Mouse (Mus musculus): Measurements from ENCODE around the gene Trpc4ap.
A peak's percentile ranks its signal among the peaks of the same experiment; 100 is the strongest.
"Not testable (repeated sequence)": the region's sequence is repeated elsewhere in the genome, so short reads cannot be mapped to it uniquely, and the experiment has no call there.

Trpc4ap gene

GRCm38 (mm10) chr2:155691723-155692493 is at the start of gene Trpc4ap:
Gene Trpc4ap (minus strand): TSS chr2:155692384.
- peak; percentile 94 for DNase-seq (ENCODE audit: low read depth, low spot score)

DNA sequence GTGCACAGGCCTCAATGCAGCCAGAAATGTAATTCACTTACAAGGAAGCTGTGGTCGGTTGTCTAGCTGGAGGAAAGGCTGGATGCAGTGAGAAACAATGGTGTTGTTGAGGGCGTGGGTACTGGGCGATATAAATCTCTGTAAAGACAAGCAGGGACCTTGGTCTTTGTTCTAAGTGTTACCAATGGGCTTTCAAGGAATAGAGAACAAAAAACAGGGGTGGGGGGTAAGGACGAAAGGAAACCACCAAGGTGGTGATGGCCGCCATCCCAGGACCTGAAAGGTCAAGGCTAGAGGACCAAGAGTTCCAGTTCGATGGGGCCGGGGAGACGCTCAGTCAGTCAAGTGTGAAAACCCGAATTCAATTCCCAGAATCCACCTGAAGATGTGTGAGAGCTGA is 45.6 kb upstream of the Trpc4ap start:
- no peak for DNase-seq (ENCODE audit: low read depth, low spot score)

- DNase-seq (ENCODE audit: low read depth, low spot score): no peak
Measured at GRCm38 (mm10) chr2:155736936-155737335, 44.8 kb upstream of the Trpc4ap start.

- not testable (repeated sequence) for DNase-seq (ENCODE audit: low read depth, low spot score)
Measured at GRCm38 (mm10) chr2:155735766-155736165, 43.6 kb upstream of the Trpc4ap start, which contains the start of gene Gm17581. Gene Gm17581 (minus strand): TSS chr2:155735866.

DNA sequence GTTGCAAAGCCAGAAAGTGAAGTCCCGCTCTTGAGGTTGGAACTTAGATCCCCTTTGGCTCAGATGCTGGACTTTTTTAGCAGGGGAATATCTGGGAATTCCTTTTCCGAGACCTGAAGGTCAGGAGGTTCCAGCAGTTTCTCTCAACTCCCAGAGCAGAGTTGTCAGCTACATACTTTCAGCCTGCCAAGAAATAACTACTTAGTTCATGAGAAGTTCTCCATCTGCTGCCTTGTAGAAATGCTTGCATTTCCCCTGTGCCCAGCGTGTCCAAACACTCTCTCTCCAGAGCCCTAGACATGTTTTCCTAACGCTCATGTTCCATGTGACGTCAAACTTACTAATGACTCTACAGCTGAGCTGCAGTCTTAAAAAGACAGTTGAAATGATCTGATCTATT is 42.9 kb upstream of the Trpc4ap start:
- no peak for DNase-seq (ENCODE audit: low read depth, low spot score)

GRCm38 (mm10) chr2:155729158-155729645 is 37.0 kb upstream of the Trpc4ap start, which contains the start of gene Edem2:
Gene Edem2 (minus strand): TSS chr2:155729475.
- DNase-seq (ENCODE audit: low read depth, low spot score): peak; percentile 77

DNA sequence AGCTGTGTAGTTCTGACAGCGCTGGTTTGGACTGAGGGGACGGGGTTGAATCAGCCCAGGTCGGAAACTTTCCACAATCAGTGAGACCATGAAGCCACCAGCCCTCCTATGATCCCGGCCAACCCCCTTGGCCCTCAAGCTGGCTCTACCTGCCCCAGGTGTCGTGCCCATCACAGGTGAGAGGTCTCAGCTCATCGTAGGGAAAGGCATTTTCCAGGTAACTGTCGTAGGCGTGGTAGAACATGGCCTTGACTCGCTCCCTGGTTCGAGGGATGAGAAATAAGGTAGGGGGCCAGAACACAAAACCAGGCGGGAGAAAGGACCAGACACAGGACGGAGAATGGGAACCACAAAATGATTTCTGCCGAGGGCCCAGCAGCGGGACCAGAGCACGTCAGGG is 36.6 kb upstream of the Trpc4ap start:
- no peak for DNase-seq (ENCODE audit: low read depth, low spot score)

DNA sequence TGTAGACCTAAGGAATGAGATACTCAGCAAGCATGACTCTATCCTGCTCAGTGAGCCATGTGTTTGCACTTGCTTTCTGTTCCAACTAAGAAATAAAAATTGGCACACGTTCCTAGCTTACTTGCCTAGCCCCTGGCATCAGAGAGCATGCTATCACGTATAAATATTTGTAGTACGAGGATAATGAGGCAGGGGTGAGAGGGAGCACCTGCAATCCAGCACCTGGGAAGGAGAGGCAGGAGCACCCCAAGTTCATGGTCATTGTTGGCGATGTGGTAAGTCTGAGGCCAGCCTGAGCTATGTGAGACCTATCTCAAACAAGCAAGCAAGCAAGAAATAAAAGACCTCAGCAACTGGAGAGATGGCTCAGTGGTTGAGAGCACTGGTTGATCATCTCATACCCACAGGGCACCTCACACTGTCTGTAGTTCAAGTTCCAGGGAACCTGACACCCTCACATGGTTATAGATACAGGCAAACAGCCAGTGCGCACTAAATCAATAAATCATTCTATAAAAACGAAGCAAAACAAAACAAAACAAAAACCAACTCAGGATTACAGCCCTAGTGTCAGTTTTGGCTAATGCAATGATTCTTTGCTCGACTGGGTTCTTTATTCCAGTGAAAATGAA is 35.7 kb upstream of the Trpc4ap start:
- DNase-seq (ENCODE audit: low read depth, low spot score): no peak

- DNase-seq (ENCODE audit: low read depth, low spot score): no peak
Measured at GRCm38 (mm10) chr2:155726302-155726701, 34.1 kb upstream of the Trpc4ap start.

DNA sequence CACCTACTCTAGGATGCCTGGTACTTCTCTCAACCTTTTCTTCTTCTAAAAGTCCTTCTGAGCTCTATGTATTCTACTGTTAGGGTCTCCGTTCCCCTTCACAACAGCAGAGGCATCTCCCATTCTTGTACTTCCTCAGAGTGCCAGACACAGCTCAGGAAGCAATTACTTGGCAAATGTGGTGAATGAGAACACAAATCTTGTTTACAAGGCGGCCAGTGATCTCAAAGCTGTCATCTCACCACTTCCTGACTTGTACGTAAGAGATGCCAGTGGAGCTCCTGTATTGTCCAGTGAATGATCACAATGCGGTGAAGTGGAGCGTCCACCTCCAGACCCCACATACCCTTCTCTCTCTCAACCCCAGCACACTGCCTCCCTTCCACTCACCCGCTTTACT is 32.3 kb upstream of the Trpc4ap start:
- no peak for DNase-seq (ENCODE audit: low read depth, low spot score)

GRCm38 (mm10) chr2:155724036-155724435 is 31.9 kb upstream of the Trpc4ap start:
- DNase-seq (ENCODE audit: low read depth, low spot score): no peak

DNA sequence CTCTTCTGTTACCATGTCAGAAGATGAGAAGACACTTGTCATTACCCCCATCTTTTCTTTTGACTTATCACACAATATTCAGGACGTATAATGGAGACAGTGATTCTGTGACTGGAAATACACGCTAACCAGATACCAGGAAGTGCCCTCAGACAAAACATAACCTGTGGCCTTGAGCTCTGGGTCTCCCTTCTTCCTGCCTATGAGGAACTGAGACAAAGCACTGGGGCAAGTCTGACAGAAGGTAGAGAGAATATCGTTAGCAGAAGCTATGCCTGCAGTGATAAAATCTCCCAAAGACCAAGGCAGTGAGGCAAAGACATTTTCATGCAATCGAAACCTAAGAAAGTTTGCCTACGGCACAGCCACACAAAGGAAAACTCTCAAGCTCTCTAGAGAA is 28.4 kb upstream of the Trpc4ap start:
- no peak for DNase-seq (ENCODE audit: low read depth, low spot score)

GRCm38 (mm10) chr2:155717082-155717990 is 25.2 kb upstream of the Trpc4ap start:
- no peak for DNase-seq (ENCODE audit: low read depth, low spot score)

- no peak for DNase-seq (ENCODE audit: low read depth, low spot score)
Measured at GRCm38 (mm10) chr2:155710557-155710956, 18.4 kb upstream of the Trpc4ap start.

GRCm38 (mm10) chr2:155707251-155707650 is 15.1 kb upstream of the Trpc4ap start:
- no peak for DNase-seq (ENCODE audit: low read depth, low spot score)

DNA sequence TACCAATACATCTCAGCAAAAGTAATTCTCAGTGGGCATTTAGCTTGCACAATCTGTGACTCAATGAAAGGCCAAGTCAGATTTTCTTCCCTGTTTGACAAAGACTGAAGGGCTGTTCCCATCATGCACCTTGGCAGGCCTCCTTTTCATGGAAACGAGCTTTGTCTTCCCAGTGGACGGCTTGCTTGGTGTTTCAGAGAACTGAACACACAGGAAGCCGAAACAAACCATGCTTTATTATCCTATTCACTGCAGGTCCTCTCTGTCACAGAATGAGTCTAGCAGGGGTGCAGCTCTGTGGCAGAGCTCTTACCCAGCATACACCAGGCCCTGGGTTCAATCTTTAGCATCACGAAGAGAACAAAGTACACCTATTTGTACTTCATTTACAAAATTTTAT is 11.4 kb upstream of the Trpc4ap start:
- DNase-seq (ENCODE audit: low read depth, low spot score): no peak

DNA sequence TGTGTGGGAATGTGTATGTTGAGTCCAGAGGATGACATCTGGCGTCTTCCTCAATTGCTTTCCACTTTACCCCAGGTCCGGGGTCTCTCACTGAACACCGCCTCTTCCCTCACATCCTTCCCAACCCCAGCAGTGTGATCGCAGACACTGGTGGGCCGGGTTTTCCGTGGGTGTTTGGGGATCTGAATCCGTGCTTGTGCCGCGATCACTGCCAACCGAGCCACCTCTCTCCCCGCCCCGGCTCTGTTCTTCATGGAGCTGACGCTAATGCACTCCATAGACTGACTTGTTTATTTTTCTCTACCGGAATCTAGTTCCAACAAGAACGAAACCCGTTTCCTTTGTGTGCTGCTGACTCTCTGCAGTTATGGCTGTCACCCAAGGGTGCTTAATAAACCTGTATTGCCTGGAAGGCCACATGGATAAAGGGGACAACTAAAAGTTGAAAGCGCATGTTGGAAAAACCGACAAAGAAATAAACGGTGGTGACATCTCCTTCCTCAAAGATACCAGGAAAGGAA is 9.3 kb upstream of the Trpc4ap start:
- DNase-seq (ENCODE audit: low read depth, low spot score): no peak

DNA sequence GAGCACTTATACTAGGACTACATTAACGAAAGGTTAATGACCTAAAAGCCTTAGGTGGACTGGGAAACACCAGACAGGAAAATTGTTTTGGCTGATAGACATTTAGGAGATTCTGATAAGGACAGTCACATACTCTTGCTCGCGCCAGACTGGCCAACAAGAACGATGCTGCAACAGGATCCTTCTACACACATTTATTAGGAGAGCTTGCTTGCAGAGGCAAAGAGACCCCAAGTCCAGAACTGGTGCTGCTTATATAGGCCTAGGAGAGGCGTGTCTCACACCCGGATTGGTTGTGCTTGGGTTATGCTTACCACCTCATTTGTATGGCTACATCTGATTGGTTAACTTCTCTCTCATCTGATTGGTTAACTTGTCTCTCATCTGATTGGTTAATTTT is 6.3 kb upstream of the Trpc4ap start:
- not testable (repeated sequence) for DNase-seq (ENCODE audit: low read depth, low spot score)

DNA sequence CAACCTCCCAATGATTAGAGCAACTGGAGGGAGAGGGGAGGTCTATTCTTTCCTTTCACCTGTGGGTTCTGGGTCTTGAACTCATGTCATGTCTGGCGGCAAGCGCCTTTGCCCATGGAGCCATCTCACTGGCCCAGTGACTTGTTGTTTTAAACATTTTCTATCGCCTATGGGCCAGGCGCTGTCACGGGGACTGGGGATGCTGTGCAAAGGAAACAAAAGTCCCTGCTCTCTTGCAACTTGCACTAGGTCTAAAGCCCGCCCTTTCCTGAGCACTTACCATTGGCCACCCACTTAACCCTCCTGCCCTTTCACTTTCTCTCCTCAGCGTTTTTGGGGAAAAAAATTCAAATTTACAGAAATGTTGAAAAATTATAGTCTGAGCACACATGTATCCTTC is 4.7 kb upstream of the Trpc4ap start:
- no peak for DNase-seq (ENCODE audit: low read depth, low spot score)

DNA sequence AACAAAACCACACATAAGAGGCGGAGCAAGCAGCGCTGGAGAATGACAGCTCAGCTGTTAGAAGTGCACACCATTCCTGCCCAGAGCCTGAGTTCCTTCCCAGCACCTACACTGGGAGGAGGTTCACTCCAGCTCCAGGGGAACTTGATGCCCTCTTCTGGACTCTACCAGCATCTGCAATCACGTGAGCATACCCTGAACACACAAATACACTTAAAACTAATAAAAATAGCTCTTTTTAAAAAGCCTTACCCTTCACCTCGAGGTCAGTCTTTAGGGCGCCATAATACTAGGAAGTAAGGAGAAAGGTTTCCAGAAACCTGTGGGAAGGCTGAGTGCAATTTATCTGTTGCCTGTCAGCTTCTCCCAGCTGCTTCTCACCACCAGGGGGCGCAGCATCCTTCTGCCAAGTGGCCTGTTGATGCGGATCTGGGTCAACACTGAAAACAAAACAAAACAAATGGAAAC is 3.9 kb upstream of the Trpc4ap start:
- peak; percentile 72 for DNase-seq (ENCODE audit: low read depth, low spot score)

GRCm38 (mm10) chr2:155695316-155695715 is 3.1 kb upstream of the Trpc4ap start:
- DNase-seq (ENCODE audit: low read depth, low spot score): no peak

- DNase-seq (ENCODE audit: low read depth, low spot score): no peak
Measured at GRCm38 (mm10) chr2:155694564-155694963, 2.4 kb upstream of the Trpc4ap start.
